Mouse (Mus musculus): Measurements from ENCODE around the gene Egfl8. TPM values are rescaled to one million over a fixed set of nuclear protein-coding genes. Genes with fewer than 3 reads are reported as not detected.

Egfl8 gene
- polyA plus RNA-seq, 1 experiment, result 5.3 TPM

GRCm38 (mm10) chr17:34597566-34598095, 18.1 kb downstream of the Egfl8 start, which contains the start of gene Ager:
TSS of gene Ager (plus strand) at chr17:34597862.
- DNase-seq (ENCODE audit: low read depth), result no peak

- DNase-seq (ENCODE audit: low read depth), result no peak
Measured at GRCm38 (mm10) chr17:34596098-34596497, 19.7 kb downstream of the Egfl8 start.

DNA sequence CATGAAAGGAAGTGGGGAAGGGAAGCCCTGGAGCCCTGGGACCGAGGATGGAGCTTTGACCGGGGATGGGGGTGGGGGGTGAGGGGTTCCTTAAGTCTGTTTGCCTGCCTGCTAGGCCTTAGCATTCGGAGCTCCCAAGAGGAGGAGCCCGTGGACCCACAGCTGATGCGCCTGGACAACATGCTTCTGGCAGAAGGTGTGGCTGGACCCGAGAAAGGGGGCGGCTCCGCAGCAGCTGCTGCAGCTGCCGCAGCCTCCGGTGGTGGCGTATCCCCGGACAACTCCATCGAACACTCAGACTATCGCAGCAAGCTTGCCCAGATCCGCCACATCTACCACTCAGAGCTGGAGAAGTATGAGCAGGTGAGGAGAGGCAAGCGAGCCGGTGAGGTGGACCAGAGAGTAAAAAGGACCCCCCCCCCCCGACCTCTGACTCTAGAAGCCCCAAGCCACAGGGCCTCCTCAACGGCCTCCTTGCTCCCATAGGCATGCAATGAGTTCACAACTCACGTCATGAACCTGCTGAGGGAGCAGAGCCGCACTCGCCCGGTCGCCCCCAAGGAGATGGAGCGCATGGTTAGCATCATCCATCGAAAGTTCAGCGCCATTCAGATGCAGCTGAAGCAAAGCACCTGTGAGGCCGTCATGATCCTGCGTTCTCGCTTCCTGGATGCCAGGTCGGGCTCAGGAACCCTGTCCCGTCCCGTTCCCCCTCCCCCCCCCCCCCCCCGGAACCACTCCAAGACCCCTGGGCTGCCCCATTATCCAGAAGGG, 21.8 kb downstream of the Egfl8 start:
- no peak for DNase-seq (ENCODE audit: low read depth)

DNA sequence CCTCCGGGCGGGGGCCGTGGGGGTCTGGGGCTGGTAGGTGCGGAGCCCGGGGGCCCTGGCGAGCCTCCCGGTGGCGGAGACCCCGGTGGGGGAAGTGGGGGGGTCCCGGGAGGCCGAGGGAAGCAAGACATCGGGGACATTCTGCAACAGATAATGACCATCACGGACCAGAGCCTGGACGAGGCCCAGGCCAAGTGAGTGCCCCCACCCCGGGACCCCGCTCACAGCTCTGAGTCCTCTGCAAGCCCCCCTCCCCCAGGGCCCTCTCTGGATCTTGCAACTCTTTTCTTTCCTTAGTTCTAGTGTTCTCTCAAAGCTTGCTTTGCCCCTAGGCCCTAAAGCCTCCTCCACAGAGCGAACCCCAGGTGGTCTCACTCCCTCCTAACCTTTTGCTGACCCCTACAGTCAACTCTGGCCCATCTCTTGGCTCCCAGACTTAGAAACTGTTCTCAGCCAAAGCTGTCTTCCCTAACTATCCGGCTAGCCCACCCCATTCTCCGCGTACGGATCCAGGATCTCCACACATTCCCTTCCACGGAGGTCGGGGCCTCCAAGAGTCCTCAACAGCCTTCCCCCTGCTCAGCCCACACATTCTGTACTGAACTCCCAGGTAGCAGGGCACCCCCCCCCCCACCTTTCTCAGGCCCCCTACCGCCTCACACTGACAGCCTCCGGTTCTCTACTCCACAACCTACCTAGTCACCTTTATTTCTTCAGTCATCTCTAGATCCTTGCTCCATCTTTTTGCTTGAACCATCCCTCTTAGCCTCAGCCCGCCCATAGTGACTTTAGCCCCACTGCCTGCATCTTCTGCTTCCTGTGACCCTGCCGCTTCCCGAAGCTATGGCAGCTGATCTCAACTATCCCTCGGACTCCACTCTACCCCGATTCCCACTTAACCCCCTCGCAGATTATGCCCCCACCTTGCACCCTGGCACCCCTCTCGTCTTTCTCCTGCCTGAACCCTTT, 22.9 kb downstream of the Egfl8 start:
- DNase-seq (ENCODE audit: low read depth), result no peak

GRCm38 (mm10) chr17:34591994-34592375, 23.8 kb downstream of the Egfl8 start:
- DNase-seq (ENCODE audit: low read depth), result no peak

DNA sequence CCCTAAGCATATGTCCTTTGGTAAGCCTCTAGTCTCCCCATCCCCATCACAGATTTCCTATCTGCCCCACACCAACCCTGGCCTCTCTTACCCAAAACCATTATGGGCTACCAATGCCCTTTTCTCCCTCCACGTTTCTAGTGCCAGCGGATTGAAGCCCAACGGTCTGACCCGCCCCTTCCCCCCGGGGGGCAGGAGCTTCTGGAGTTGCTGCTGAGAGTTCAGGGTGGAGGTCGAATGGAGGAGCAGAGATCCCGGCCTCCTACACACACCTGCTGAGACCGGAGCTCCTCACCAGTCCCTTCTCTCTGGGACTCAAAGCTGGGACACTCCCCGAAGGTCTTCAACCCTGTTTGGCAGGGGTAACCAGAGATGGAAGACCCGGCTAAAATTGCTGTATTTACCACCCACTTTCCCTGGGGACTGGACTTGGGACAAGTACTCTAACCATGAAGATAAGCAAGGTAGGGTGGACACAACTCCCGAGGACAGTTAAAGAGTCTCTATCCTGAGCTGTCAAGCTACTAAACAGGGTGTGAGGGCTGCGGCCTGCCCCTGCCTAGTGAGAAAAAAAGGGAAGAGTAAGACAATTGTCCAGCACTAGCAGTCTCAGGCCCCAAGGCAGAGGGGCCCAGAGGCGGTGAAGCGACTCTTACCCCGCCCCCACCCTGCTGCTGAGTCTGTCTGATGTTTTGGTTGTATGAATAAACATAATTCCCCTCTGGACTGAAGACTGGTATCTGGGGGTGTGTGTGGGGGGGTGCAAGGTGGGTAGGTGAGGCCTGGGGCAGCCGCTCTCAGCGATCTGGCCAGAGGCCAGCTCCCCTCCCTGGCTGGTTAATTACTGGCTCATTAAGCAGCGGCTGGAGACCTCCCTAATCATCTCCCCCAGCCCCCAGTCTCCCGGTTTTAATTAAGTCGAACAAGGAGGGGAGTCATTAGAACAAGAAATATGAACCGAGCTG, 24.5 kb downstream of the Egfl8 start, which contains the start of gene Pbx2:
Pbx2 (plus strand) TSS at position 238 of the 965 bp plus-strand sequence.
- no peak for DNase-seq (ENCODE audit: low read depth)

DNA sequence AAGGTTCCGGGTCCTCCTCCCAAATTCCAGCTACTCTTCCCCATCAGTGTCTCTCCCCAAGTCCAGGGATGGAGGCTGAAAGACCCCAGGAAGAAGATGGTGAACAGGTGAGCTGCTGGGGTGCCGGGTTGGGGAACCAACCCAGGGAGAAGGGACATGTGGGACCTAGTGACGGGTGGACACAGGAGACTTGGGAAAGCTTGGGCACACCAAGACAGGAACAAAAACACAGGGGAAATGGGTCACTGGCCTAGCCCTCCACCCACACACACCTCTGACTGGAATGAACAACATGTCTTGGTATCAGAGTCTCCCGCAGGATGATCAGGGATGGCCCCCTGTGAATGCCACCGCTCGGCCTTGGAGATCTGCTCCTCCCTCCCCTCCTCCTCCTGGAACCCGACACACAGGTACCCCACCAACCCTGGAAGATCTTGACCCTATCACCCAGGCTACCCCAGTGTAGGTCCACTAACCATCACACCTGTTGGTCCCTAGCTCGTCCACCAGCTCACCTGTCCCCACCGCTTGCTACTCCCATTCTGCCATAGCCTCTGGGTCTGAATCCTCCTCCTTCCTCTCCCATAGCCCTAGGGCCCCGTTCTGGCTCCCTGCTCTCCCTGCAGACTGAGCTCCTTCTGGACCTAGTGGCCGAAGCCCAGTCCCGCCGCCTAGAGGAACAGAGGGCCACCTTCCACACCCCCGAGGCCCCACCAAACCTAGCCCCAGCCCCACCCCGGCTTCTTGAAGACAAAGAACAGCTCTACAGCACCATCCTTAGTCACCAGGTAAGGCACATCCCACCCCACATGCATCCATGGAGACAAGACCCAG, 25.4 kb downstream of the Egfl8 start:
- DNase-seq (ENCODE audit: low read depth), result no peak

- DNase-seq (ENCODE audit: low read depth), result no peak
Measured at GRCm38 (mm10) chr17:34589681-34590101, 26.1 kb downstream of the Egfl8 start, which contains the start of gene Gpsm3. TSS of gene Gpsm3 (plus strand) at chr17:34589806.

DNA sequence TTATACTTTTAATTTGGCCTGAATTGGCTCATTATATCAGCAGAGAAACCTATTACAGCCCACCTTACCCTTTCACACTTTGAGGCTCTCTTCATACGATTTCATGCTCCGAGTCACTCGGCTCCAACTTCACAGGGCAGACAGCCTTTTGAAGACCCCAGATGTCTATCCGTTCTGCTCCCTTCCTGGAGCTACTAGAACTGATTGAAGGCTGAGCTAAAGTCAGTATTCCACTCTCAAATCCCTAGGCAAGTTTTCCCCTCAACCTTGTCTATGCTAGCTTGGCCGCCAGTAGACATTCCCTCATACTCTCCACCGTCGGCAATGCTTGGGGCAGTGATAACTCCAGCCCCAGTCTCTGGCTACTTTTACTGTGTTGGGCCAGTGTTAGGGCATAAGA, 26.6 kb downstream of the Egfl8 start:
- no peak for DNase-seq (ENCODE audit: low read depth)

GRCm38 (mm10) chr17:34588767-34589166, 27.0 kb downstream of the Egfl8 start:
- DNase-seq (ENCODE audit: low read depth), result no peak

DNA sequence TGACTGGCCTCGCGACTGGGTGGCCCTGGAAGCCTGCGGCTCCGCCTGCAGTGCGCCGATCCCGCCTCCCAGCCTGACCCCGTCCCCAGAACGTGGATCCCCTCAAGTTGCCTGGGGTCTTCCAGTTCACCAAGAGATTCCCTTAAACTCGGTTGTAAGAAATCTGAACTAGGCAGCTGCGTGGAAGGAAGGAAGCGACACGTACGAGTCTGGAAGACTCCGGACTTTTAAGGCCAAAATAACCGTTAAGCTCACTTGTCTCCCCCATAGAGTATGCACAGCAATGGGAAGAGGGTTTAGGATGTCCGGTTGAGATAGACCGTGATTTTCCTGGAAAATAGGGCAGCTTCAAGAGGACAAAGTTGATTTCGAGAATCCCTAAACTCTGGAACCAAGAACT, 28.0 kb downstream of the Egfl8 start:
- no peak for DNase-seq (ENCODE audit: low read depth)

- DNase-seq (ENCODE audit: low read depth), result no peak
Measured at GRCm38 (mm10) chr17:34587423-34587811, 28.4 kb downstream of the Egfl8 start.

- no peak for DNase-seq (ENCODE audit: low read depth)
Measured at GRCm38 (mm10) chr17:34586796-34587422, 28.9 kb downstream of the Egfl8 start.

- no peak for DNase-seq (ENCODE audit: low read depth)
Measured at GRCm38 (mm10) chr17:34585877-34586771, 29.6 kb downstream of the Egfl8 start.

- DNase-seq (ENCODE audit: low read depth), result no peak
Measured at GRCm38 (mm10) chr17:34585121-34585520, 30.6 kb downstream of the Egfl8 start.

GRCm38 (mm10) chr17:34583819-34584218, 32.0 kb downstream of the Egfl8 start:
- no peak for DNase-seq (ENCODE audit: low read depth)

GRCm38 (mm10) chr17:34583397-34583796, 32.4 kb downstream of the Egfl8 start:
- DNase-seq (ENCODE audit: low read depth), result no peak

DNA sequence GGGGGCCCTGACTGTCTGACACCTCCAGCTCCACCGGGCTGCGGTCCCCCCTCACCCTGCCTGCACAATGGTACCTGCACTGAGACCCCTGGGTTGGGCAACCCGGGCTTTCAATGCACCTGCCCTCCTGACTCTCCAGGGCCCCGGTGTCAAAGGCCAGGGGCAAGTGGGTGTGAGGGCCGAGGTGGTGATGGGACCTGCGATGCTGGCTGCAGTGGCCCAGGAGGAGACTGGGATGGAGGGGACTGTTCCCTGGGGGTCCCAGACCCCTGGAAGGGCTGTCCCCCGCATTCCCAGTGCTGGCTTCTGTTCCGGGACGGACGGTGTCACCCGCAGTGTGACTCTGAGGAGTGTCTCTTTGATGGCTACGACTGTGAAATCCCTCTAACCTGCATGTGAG, 33.2 kb downstream of the Egfl8 start:
- no peak for DNase-seq (ENCODE audit: low read depth)

- no peak for DNase-seq (ENCODE audit: low read depth)
Measured at GRCm38 (mm10) chr17:34578070-34578469, 37.7 kb downstream of the Egfl8 start.
